Comparison of ENCODE assay signal across 39 mouse cellular contexts in genomic region chr15:82810556-82810955, GRCm38 (mm10). TPM values are rescaled to one million over a fixed set of nuclear protein-coding genes. Genes with fewer than 3 reads are reported as not detected.
A peak's percentile ranks its signal among the peaks of the same experiment; 100 is the strongest.
DNase-seq lines count a peak whose midpoint lies in the region; ATAC-seq and TF ChIP-seq lines count a peak whose summit lies in the region.
"Had no signal": no experiment of that assay in that cellular context is flagged by ENCODE, and none has a peak within 500 bp of the region (broad histone marks: within the 10 kb centered on the region; RNA-seq: fewer than 3 reads in every experiment).

No protein-coding gene starts in this region.

- peak overlapping the region; percentile 83 for H3K27ac ChIP-seq in MEL (ENCODE audit: control insufficient read depth, low read depth, low read length)
- H3K27ac ChIP-seq in liver, embryonic 12.5 days, result peak overlapping the region; percentile 59
- H3K27ac ChIP-seq in liver, postnatal 0 days (ENCODE audit: low read depth), result no peak overlapping the region
- H3K27ac ChIP-seq: forebrain, embryonic 13.5 days; heart, adult 2 months; heart, embryonic 13.5 days; hindbrain, embryonic 10.5 days; hindbrain, embryonic 15.5 days; kidney, embryonic 15.5 days; left cerebral cortex, adult 2 months; limb, embryonic 13.5 days; neural tube, embryonic 12.5 days; stomach, embryonic 15.5 days had no signal

- ATAC-seq in common myeloid progenitor, adult 5-6 weeks (replicated peaks; ENCODE audit: low read depth, poor library complexity, severe bottlenecking), result peak; percentile 60
- peak; percentile 83 for ATAC-seq in liver, embryonic 12.5 days
- peak; percentile 77 for ATAC-seq in liver, postnatal 0 days
- ATAC-seq: forebrain, embryonic 13.5 days had no signal

- TF ChIP-seq CTCF in MEL (IDR thresholded peaks at IDR 0.05 in 2 of 3, conservative IDR thresholded peaks at IDR 0.05 in 1 of 3; ENCODE audit: control insufficient read depth in 1 of 3, insufficient read depth in 1 of 3, low read depth in 2 of 3, low read length in 3 of 3, poor library complexity in 1 of 3, severe bottlenecking in 1 of 3), result no peak
- TF ChIP-seq CTCF in liver, postnatal 0 days (IDR thresholded peaks at IDR 0.05; ENCODE audit: low read depth), result no peak

- peaks cover 3 to 42% of the 10 kb centered on the region in 2 experiments; a peak in 3 of 4 replicates for H3K36me3 ChIP-seq in MEL (ENCODE audit: control insufficient read depth in 1 of 2, insufficient read depth in 2 of 2, low read length in 2 of 2)
- peaks cover 45% of the 10 kb centered on the region for H3K36me3 ChIP-seq in liver, embryonic 12.5 days
- peaks cover 18% of the 10 kb centered on the region for H3K36me3 ChIP-seq in liver, postnatal 0 days (replicated peaks; ENCODE audit: insufficient read depth, low read length)
- H3K36me3 ChIP-seq: stomach, embryonic 15.5 days had no signal

- no peak for TF ChIP-seq RAD21 in MEL (IDR thresholded peaks at IDR 0.05; ENCODE audit: low read depth, low read length)

- TF ChIP-seq POLR2A in MEL (IDR thresholded peaks at IDR 0.05; ENCODE audit: control insufficient read depth in 1 of 2, insufficient read depth in 1 of 2, low read depth in 1 of 2, low read length in 2 of 2, poor library complexity in 1 of 2), result no peak

- H3K79me2 ChIP-seq in MEL (ENCODE audit: control insufficient read depth, insufficient read depth, low read length, poor library complexity), result no peaks in the 10 kb centered on the region

- TF ChIP-seq EP300 in MEL (IDR thresholded peaks at IDR 0.05; ENCODE audit: low read depth in 1 of 2, low read length in 2 of 2), result peak; percentile 98 to 99
- peak; percentile 89 for TF ChIP-seq EP300 in liver, postnatal 0 days (IDR thresholded peaks at IDR 0.05; ENCODE audit: low read depth)

- no peaks in the 10 kb centered on the region for H3K9me3 ChIP-seq in MEL (replicated peaks; ENCODE audit: insufficient read depth, low read length)
- no peaks in the 10 kb centered on the region for H3K9me3 ChIP-seq in liver, embryonic 12.5 days (replicated peaks)
- H3K9me3 ChIP-seq in liver, postnatal 0 days (ENCODE audit: low read length), result no peaks in the 10 kb centered on the region
- H3K9me3 ChIP-seq: forebrain, embryonic 13.5 days; heart, embryonic 13.5 days; hindbrain, embryonic 10.5 days; hindbrain, embryonic 15.5 days; kidney, embryonic 15.5 days; limb, embryonic 13.5 days; neural tube, embryonic 12.5 days; stomach, embryonic 15.5 days had no signal

- no peak overlapping the region for H3K4me3 ChIP-seq in MEL (ENCODE audit: control insufficient read depth in 1 of 2, insufficient read depth in 1 of 2, low read depth in 2 of 2, low read length in 2 of 2)
- no peak overlapping the region for H3K4me3 ChIP-seq in liver, embryonic 12.5 days
- no peak overlapping the region for H3K4me3 ChIP-seq in liver, postnatal 0 days (ENCODE audit: low read depth, low read length)
- H3K4me3 ChIP-seq: forebrain, embryonic 13.5 days; heart, adult 2 months; heart, embryonic 13.5 days; hindbrain, embryonic 10.5 days; hindbrain, embryonic 15.5 days; kidney, embryonic 15.5 days; left cerebral cortex, adult 2 months; limb, embryonic 13.5 days; myocyte; neural tube, embryonic 12.5 days; stomach, embryonic 15.5 days had no signal

- peaks cover 14 to 26% of the 10 kb centered on the region in 2 experiments for H3K4me1 ChIP-seq in MEL (ENCODE audit: control insufficient read depth in 1 of 2, insufficient read depth in 2 of 2, low read length in 2 of 2)
- H3K4me1 ChIP-seq in liver, embryonic 12.5 days, result peaks cover 27% of the 10 kb centered on the region
- 0 out of 2 replicates have a peak, but pooled peaks cover 3% of the 10 kb centered on the region for H3K4me1 ChIP-seq in liver, postnatal 0 days (ENCODE audit: insufficient read depth)
- H3K4me1 ChIP-seq: heart, embryonic 13.5 days; hindbrain, embryonic 15.5 days; kidney, embryonic 15.5 days; limb, embryonic 13.5 days had no signal

- H3K4me2 ChIP-seq in liver, embryonic 12.5 days, result no peak overlapping the region; the same call in 1 of the 2 replicates
- H3K4me2 ChIP-seq in liver, postnatal 0 days (ENCODE audit: low read depth, low read length), result no peak overlapping the region
- H3K4me2 ChIP-seq: forebrain, embryonic 13.5 days; heart, embryonic 13.5 days; hindbrain, embryonic 15.5 days; kidney, embryonic 15.5 days; limb, embryonic 13.5 days; lung, embryonic 14.5 days; midbrain, embryonic 11.5 days; neural tube, embryonic 12.5 days; stomach, embryonic 15.5 days had no signal

- WGBS in liver, embryonic 12.5 days (ENCODE audit: insufficient replicate concordance), result 19% methylated on average over 1 of the region's 1 CpGs
- 38% methylated on average over 1 of the region's 1 CpGs for WGBS in liver, postnatal 0 days (ENCODE audit: insufficient replicate concordance)

- no peaks in the 10 kb centered on the region for H3K27me3 ChIP-seq in MEL (ENCODE audit: control insufficient read depth in 1 of 2, insufficient read depth in 2 of 2, low read length in 2 of 2)
- no peaks in the 10 kb centered on the region for H3K27me3 ChIP-seq in liver, embryonic 12.5 days (replicated peaks)
- no peaks in the 10 kb centered on the region for H3K27me3 ChIP-seq in liver, postnatal 0 days (ENCODE audit: insufficient read depth, low read length)
- H3K27me3 ChIP-seq: forebrain, embryonic 13.5 days; heart, embryonic 13.5 days; hindbrain, embryonic 15.5 days; kidney, embryonic 15.5 days; limb, embryonic 13.5 days; neural tube, embryonic 12.5 days; stomach, embryonic 15.5 days had no signal

- H3K9ac ChIP-seq in MEL (ENCODE audit: control insufficient read depth, low read depth, low read length, poor library complexity, severe bottlenecking), result no peak overlapping the region
- H3K9ac ChIP-seq in liver, embryonic 12.5 days, result no peak overlapping the region
- no peak overlapping the region for H3K9ac ChIP-seq in liver, postnatal 0 days (replicated peaks)
- H3K9ac ChIP-seq: forebrain, embryonic 13.5 days; heart, embryonic 13.5 days; hindbrain, embryonic 15.5 days; kidney, embryonic 15.5 days; limb, embryonic 13.5 days; lung, embryonic 14.5 days; neural tube, embryonic 12.5 days; stomach, embryonic 15.5 days had no signal

- peak; percentile 91 for DNase-seq in MEL (ENCODE audit: low read depth, low spot score)
- DNase-seq in liver, postnatal 0 days, result no peak
- DNase-seq in layer of hippocampus, adult 9-10 months (ENCODE audit: low spot score), result no peak
- DNase-seq in spleen, postnatal 14 days (ENCODE audit: low spot score in 2 of 2), result no peak
- DNase-seq in frontal cortex, postnatal 36 days (ENCODE audit: low spot score in 2 of 2), result no peak
- no peak for DNase-seq in testis, postnatal 14 days (ENCODE audit: low spot score)
- DNase-seq: cerebellum, adult 11-12 months; cerebellum, adult 9-11 months; heart, adult 2 months; heart, postnatal 14 days; kidney, adult 18-20 months; kidney, postnatal 25 days; lung, embryonic 14.5 days; lung, postnatal 14 days; thymus, postnatal 14 days had no signal

TF ChIP-seq in MEL, 35 proteins besides CTCF, POLR2A, EP300 and RAD21 (continues in another document):
- TF ChIP-seq MAZ (IDR thresholded peaks at IDR 0.05; ENCODE audit: low read depth, low read length), result no peak
- TF ChIP-seq TAL1 (IDR thresholded peaks at IDR 0.05; ENCODE audit: low read length), result peak; percentile 98
- TF ChIP-seq MXI1 (IDR thresholded peaks at IDR 0.05; ENCODE audit: low read depth, low read length), result no peak; the same call in 1 of the 2 replicates
- TF ChIP-seq USF2 (IDR thresholded peaks at IDR 0.05; ENCODE audit: borderline replicate concordance in 1 of 2, insufficient read depth in 1 of 2, low read depth in 1 of 2, low read length in 2 of 2), result no peak
- no peak for TF ChIP-seq MEF2A (IDR thresholded peaks at IDR 0.05; ENCODE audit: extremely low read depth, insufficient replicate concordance, low read depth, low read length, poor library complexity, severe bottlenecking)
- no peak for TF ChIP-seq ZC3H11A (IDR thresholded peaks at IDR 0.05; ENCODE audit: low read depth, low read length)
- TF ChIP-seq TCF12 (IDR thresholded peaks at IDR 0.05; ENCODE audit: low read depth, low read length), result peak; percentile 98
- TF ChIP-seq ZNF384 (IDR thresholded peaks at IDR 0.05; ENCODE audit: low read depth, low read length), result peak; percentile 62; the same call in 1 of the 2 replicates
- no peak for TF ChIP-seq UBTF (IDR thresholded peaks at IDR 0.05; ENCODE audit: borderline replicate concordance, insufficient read depth, low read depth, low read length)
- TF ChIP-seq NELFE (IDR thresholded peaks at IDR 0.05; ENCODE audit: low read depth, low read length), result no peak
- no peak; the same call in 1 of the 2 replicates for TF ChIP-seq HCFC1 (IDR thresholded peaks at IDR 0.05; ENCODE audit: low read depth, low read length)
- no peak for TF ChIP-seq JUND (IDR thresholded peaks at IDR 0.05; ENCODE audit: low read depth, low read length)
- TF ChIP-seq GATA1 (IDR thresholded peaks at IDR 0.05; ENCODE audit: low read depth, low read length), result peak; percentile 96
- TF ChIP-seq KAT2A (conservative IDR thresholded peaks at IDR 0.05; ENCODE audit: low read depth, low read length), result no peak
- TF ChIP-seq BHLHE40 (IDR thresholded peaks at IDR 0.05; ENCODE audit: borderline replicate concordance, low read depth, low read length), result peak; percentile 37; the same call in 1 of the 2 replicates
- no peak for TF ChIP-seq SMC3 (IDR thresholded peaks at IDR 0.05; ENCODE audit: low read depth, low read length)
- TF ChIP-seq RCOR1 (IDR thresholded peaks at IDR 0.05; ENCODE audit: low read depth, low read length), result peak; percentile 85
- TF ChIP-seq MYB (IDR thresholded peaks at IDR 0.05; ENCODE audit: low read depth, low read length), result peak; percentile 91
- no peak for TF ChIP-seq POLR2AphosphoS2 (IDR thresholded peaks at IDR 0.05; ENCODE audit: low read length)
- no peak for TF ChIP-seq ZKSCAN1 (IDR thresholded peaks at IDR 0.05; ENCODE audit: low read depth, low read length)
- no peak for TF ChIP-seq ELF1 (IDR thresholded peaks at IDR 0.05; ENCODE audit: low read depth, low read length)

RNA-seq across cellular contexts. Expression of gene Cyp2d26, which starts 16.5 kb away (rescaled TPM):
- not detected in 2 replicates for total RNA-seq in MEL (2012; rRNA removed)
- polyA plus RNA-seq in MEL (2012; ENCODE audit: insufficient read depth in 1 of 2, insufficient read length in 2 of 2, low read depth in 1 of 2, low replicate concordance in 2 of 2, missing spikeins in 1 of 2), result not detected
- total RNA-seq in common myeloid progenitor, adult 5-6 weeks (2017), result not detected in 2 replicates
- polyA plus RNA-seq in liver, embryonic 12.5 days (2016; fragmentation: Nextera tagmentation; extraction: Ambion mirVana), result 2.7 and 3.9 TPM in 2 replicates
- 615 and 644 TPM in 2 replicates for polyA plus RNA-seq in liver, postnatal 0 days (2015; fragmentation: Nextera tagmentation; extraction: Ambion mirVana)
- total RNA-seq: heart, adult 2 months; heart, postnatal 14 days; layer of hippocampus, postnatal 14 days; left cerebral cortex, adult 2 months; midbrain, postnatal 0 days had no signal
- polyA plus RNA-seq: embryonic facial prominence, embryonic 14.5 days; heart, adult 2 months; heart, embryonic 13.5 days; hindbrain, embryonic 10.5 days; hindbrain, embryonic 15.5 days; limb, embryonic 13.5 days; lung, embryonic 14.5 days; midbrain, embryonic 11.5 days; midbrain, postnatal 0 days; myocyte; neural tube, embryonic 12.5 days had no signal

RNA-seq across cellular contexts. Expression of gene Cyp2d40, which starts 46.6 kb away (rescaled TPM):
- not detected in 2 replicates for total RNA-seq in MEL (2012; rRNA removed)
- not detected for polyA plus RNA-seq in MEL (2012; ENCODE audit: insufficient read depth in 1 of 2, insufficient read length in 2 of 2, low read depth in 1 of 2, low replicate concordance in 2 of 2, missing spikeins in 1 of 2)
- not detected in 2 replicates for total RNA-seq in common myeloid progenitor, adult 5-6 weeks (2017)
- not detected in 2 replicates for polyA plus RNA-seq in liver, embryonic 12.5 days (2016; fragmentation: Nextera tagmentation; extraction: Ambion mirVana)
- polyA plus RNA-seq in liver, postnatal 0 days (2015; fragmentation: Nextera tagmentation; extraction: Ambion mirVana), result 0.83 and 1.3 TPM in 2 replicates
- total RNA-seq: adrenal gland, adult 18-20 months; gastrocnemius, adult 18-20 months; gastrocnemius, postnatal 4 days; heart, adult 2 months; heart, postnatal 14 days; layer of hippocampus, adult 18-20 months; layer of hippocampus, postnatal 14 days; left cerebral cortex, adult 2 months; left cerebral cortex, postnatal 36 days; midbrain, postnatal 0 days had no signal
- polyA plus RNA-seq: cortical plate, adult 2 months; embryonic facial prominence, embryonic 14.5 days; forebrain, embryonic 13.5 days; heart, adult 2 months; heart, embryonic 13.5 days; hindbrain, embryonic 10.5 days; hindbrain, embryonic 15.5 days; intestine, embryonic 14.5 days; kidney, embryonic 15.5 days; limb, embryonic 13.5 days; lung, embryonic 14.5 days; midbrain, embryonic 11.5 days; midbrain, postnatal 0 days; myocyte; neural tube, embryonic 12.5 days; stomach, embryonic 15.5 days; urinary bladder, adult 2 months had no signal

Comparison
In these comparisons a context has a peak if more than half of its experiments do, and no peak if none do; other contexts are left out.
1. RNA of gene Cyp2d26, which starts 16.5 kb away (polyA plus RNA-seq): 615 to 644 TPM in liver, postnatal 0 days; 2.7 to 3.9 TPM in liver, embryonic 12.5 days and not detected in MEL; every median in the first group is over 100 times any median in the second.
2. Peak in every context shown above with its lines, with median percentiles within 50 percentile points of each other: ATAC-seq.